Mouse (Mus musculus): Measurements from ENCODE around the gene Atp8b4.

GRCm38 (mm10) chr2:126416772-126417171, 83.7 kb downstream of the Atp8b4 start:
- TF ChIP-seq POLR2A (IDR thresholded peaks at IDR 0.05; ENCODE audit: low read depth, low read length) (no peak), CTCF (IDR thresholded peaks at IDR 0.05; ENCODE audit: extremely low read depth, insufficient read depth, insufficient read length, insufficient replicate concordance) (no peak)

Data from spleen, adult 2 months (tissue).